In genomic region chr1:180256866-180257265, GRCm38 (mm10) we compare ENCODE assay signal across 8 mouse cellular contexts. TPM values are rescaled to one million over a fixed set of nuclear protein-coding genes. Genes with fewer than 3 reads are reported as not detected.
DNase-seq lines count a peak whose midpoint lies in the region; ATAC-seq lines count a peak whose summit lies in the region.

No protein-coding gene starts in this region.

- no peak for ATAC-seq in embryonic facial prominence, embryonic 12.5 days (ENCODE audit: insufficient number of reproducible peaks, insufficient read depth, low FRiP score, low TSS enrichment)
- no peak for ATAC-seq in hindbrain, embryonic 15.5 days (ENCODE audit: low FRiP score, low read depth)
- peak; percentile 6; the same call in 1 of the 2 replicates for ATAC-seq in midbrain, embryonic 15.5 days (replicated peaks)
- ATAC-seq in monocyte, adult 5-6 weeks (replicated peaks; ENCODE audit: insufficient number of reproducible peaks, low FRiP score, low TSS enrichment, poor library complexity, severe bottlenecking), result no peak

- peak; percentile 44 for DNase-seq in kidney, adult 9 months
- DNase-seq in kidney, postnatal 14 days, result no peak
- no peak for DNase-seq in retina, embryonic 14.5 days (ENCODE audit: low spot score)
- no peak for DNase-seq in thymus, postnatal 0 days (ENCODE audit: low spot score)

- peak overlapping the region; percentile 85 for H3K4me3 ChIP-seq in embryonic facial prominence, embryonic 12.5 days
- H3K4me3 ChIP-seq in hindbrain, embryonic 15.5 days, result peak overlapping the region; percentile 88
- peak overlapping the region; percentile 62 for H3K4me3 ChIP-seq in midbrain, embryonic 15.5 days

- H3K4me1 ChIP-seq in embryonic facial prominence, embryonic 12.5 days, result peaks cover 6% of the 10 kb centered on the region; the same call in 1 of the 2 replicates
- H3K4me1 ChIP-seq in hindbrain, embryonic 15.5 days (replicated peaks), result peaks cover 17% of the 10 kb centered on the region
- peaks cover 21% of the 10 kb centered on the region for H3K4me1 ChIP-seq in midbrain, embryonic 15.5 days

- H3K36me3 ChIP-seq in embryonic facial prominence, embryonic 12.5 days, result no peaks in the 10 kb centered on the region
- no peaks in the 10 kb centered on the region for H3K36me3 ChIP-seq in hindbrain, embryonic 15.5 days
- no peaks in the 10 kb centered on the region for H3K36me3 ChIP-seq in midbrain, embryonic 15.5 days (replicated peaks)

- 59% methylated on average over 4 of the region's 4 CpGs for whole genome bisulfite sequencing in embryonic facial prominence, embryonic 12.5 days
- 59% methylated on average over 4 of the region's 4 CpGs for WGBS in hindbrain, embryonic 15.5 days
- whole genome bisulfite sequencing in midbrain, embryonic 15.5 days, result 57% methylated on average over 4 of the region's 4 CpGs

- H3K9me3 ChIP-seq in embryonic facial prominence, embryonic 12.5 days, result no peaks in the 10 kb centered on the region
- no peaks in the 10 kb centered on the region for H3K9me3 ChIP-seq in hindbrain, embryonic 15.5 days
- H3K9me3 ChIP-seq in midbrain, embryonic 15.5 days, result no peaks in the 10 kb centered on the region

- peaks cover 7% of the 10 kb centered on the region; the same call in 1 of the 2 replicates for H3K27me3 ChIP-seq in embryonic facial prominence, embryonic 12.5 days
- no peaks in the 10 kb centered on the region for H3K27me3 ChIP-seq in hindbrain, embryonic 15.5 days
- H3K27me3 ChIP-seq in midbrain, embryonic 15.5 days (replicated peaks), result 0 out of 2 replicates have a peak, but pooled peaks cover 7% of the 10 kb centered on the region

- 0 out of 2 replicates have a peak overlapping the region, but pooled peaks have one; percentile 47 for H3K27ac ChIP-seq in embryonic facial prominence, embryonic 12.5 days
- peak overlapping the region; percentile 86 for H3K27ac ChIP-seq in hindbrain, embryonic 15.5 days (replicated peaks)
- H3K27ac ChIP-seq in midbrain, embryonic 15.5 days, result peak overlapping the region; percentile 84; the same call in 1 of the 2 replicates

- peak overlapping the region; percentile 100 for H3K4me2 ChIP-seq in embryonic facial prominence, embryonic 12.5 days (replicated peaks)
- peak overlapping the region; percentile 89 for H3K4me2 ChIP-seq in hindbrain, embryonic 15.5 days
- H3K4me2 ChIP-seq in midbrain, embryonic 15.5 days, result peak overlapping the region; percentile 86

- H3K9ac ChIP-seq in embryonic facial prominence, embryonic 12.5 days, result peak overlapping the region; percentile 76; the same call in 1 of the 2 replicates
- H3K9ac ChIP-seq in hindbrain, embryonic 15.5 days, result 0 out of 2 replicates have a peak overlapping the region, but pooled peaks have one; percentile 91
- H3K9ac ChIP-seq in midbrain, embryonic 15.5 days, result 0 out of 2 replicates have a peak overlapping the region, but pooled peaks have one; percentile 73

RNA-seq across cellular contexts. Expression of gene Psen2, which starts 6.4 kb away (rescaled TPM):
- 10.4 and 10.7 TPM in 2 replicates for polyA plus RNA-seq in embryonic facial prominence, embryonic 12.5 days (2016; fragmentation: Nextera tagmentation; extraction: Ambion mirVana)
- 18.5 and 19.9 TPM in 2 replicates for polyA plus RNA-seq in hindbrain, embryonic 15.5 days (2015; fragmentation: Nextera tagmentation; extraction: Ambion mirVana)
- 15.4 and 15.8 TPM in 2 replicates for polyA plus RNA-seq in midbrain, embryonic 15.5 days (2015; fragmentation: Nextera tagmentation; extraction: Ambion mirVana)
- 9.3 and 11.6 TPM in 2 replicates for polyA plus RNA-seq in thymus, postnatal 0 days (2015; fragmentation: Nextera tagmentation; extraction: Ambion mirVana)
- total RNA-seq in monocyte, adult 5-6 weeks (2017), result 30.1 to 38.0 TPM (median 30.6 TPM) in 3 replicates

RNA-seq across cellular contexts. Expression of gene Coq8a, which starts 57.5 kb away (rescaled TPM):
- 5.4 and 6.4 TPM in 2 replicates for polyA plus RNA-seq in embryonic facial prominence, embryonic 12.5 days (2016; fragmentation: Nextera tagmentation; extraction: Ambion mirVana)
- polyA plus RNA-seq in hindbrain, embryonic 15.5 days (2015; fragmentation: Nextera tagmentation; extraction: Ambion mirVana), result 2.3 and 2.6 TPM in 2 replicates
- polyA plus RNA-seq in midbrain, embryonic 15.5 days (2015; fragmentation: Nextera tagmentation; extraction: Ambion mirVana), result 2.7 and 3.9 TPM in 2 replicates
- 12.6 and 14.1 TPM in 2 replicates for polyA plus RNA-seq in thymus, postnatal 0 days (2015; fragmentation: Nextera tagmentation; extraction: Ambion mirVana)
- 7.4 to 10.1 TPM (median 9.0 TPM) in 3 replicates for total RNA-seq in monocyte, adult 5-6 weeks (2017)
